Mouse (Mus musculus) G1E (cell line): ENCODE measurements around the gene Fam222a.

Source experiments
- CTCF ChIP-seq: IDR thresholded peaks from 2 replicates; pipeline ENCODE4 v1.5.1; 2012; ENCODE audit warnings: low read depth, low read length, inconsistent platforms, mixed read lengths
- GATA1 ChIP-seq: IDR thresholded peaks from 2 replicates; pipeline ENCODE4 v1.6.1; 2012; ENCODE audit warnings: borderline replicate concordance, low read length, inconsistent platforms, mixed read lengths
- GATA2 ChIP-seq: IDR thresholded peaks from 2 replicates; pipeline ENCODE4 v1.6.1; 2012; ENCODE audit warnings: low read depth, low read length, inconsistent platforms, borderline replicate concordance

GRCm38 (mm10) chr5:114590043-114590913, 22.5 kb downstream of the Fam222a start:
- no peak for TF ChIP-seq GATA1
- TF ChIP-seq GATA2, result no peak
- TF ChIP-seq CTCF, result no peak
